Mouse (Mus musculus) liver, postnatal 0 days (tissue): ENCODE results near the gene Ywhaq.
A peak's percentile ranks its signal among the peaks of the same experiment; 100 is the strongest.

Experiments used
- CTCF ChIP-seq: sonication (generic); IDR thresholded peaks from 2 replicates; pipeline ENCODE4 v1.5.1; 2016; ENCODE audit warnings: antibody characterized with exemption, low read depth
- EP300 ChIP-seq: IDR thresholded peaks from 2 replicates; pipeline ENCODE4 v1.6.1; 2016; ENCODE audit warnings: antibody characterized with exemption, low read depth, mild to moderate bottlenecking

- peak; percentile 80 for TF ChIP-seq CTCF
- no peak for TF ChIP-seq EP300
Observed at GRCm38 (mm10) chr12:21373100-21373819, 44.2 kb downstream of the Ywhaq start, which contains the start of gene Adam17.
